Mouse (Mus musculus) forebrain, postnatal 0 days (tissue): ENCODE results near the gene Ccdc88c. TPM values are rescaled to one million over a fixed set of nuclear protein-coding genes. Genes with fewer than 3 reads are reported as not detected.

Experiments used
- ATAC-seq: fragments of 200-750 bp; cut with Nextera tagmentation; 2 replicates; pipeline ENCODE4 v1.8.0; 2017; ENCODE audit warnings: mild to moderate bottlenecking, moderate library complexity
- DNase-seq: peaks from one replicate; pipeline ENCODE4 v3.0.0-alpha.2; 2015
- H3K27ac ChIP-seq: fragments of 300-500 bp; sonication (generic); 2 replicates; pipeline ENCODE4 v1.5.1; 2014; ENCODE audit warnings: low read depth, mild to moderate bottlenecking, antibody characterized with exemption, low read length, moderate library complexity, mixed read lengths
- H3K27me3 ChIP-seq: fragments of 300-500 bp; sonication (generic); 2 replicates; pipeline ENCODE4 v1.6.1; 2014; ENCODE audit warnings: mild to moderate bottlenecking, low read length, mixed read lengths; ENCODE audit not compliant: insufficient read depth
- H3K36me3 ChIP-seq: fragments of 300-500 bp; sonication (generic); 2 replicates; pipeline ENCODE4 v1.6.1; 2014; ENCODE audit warnings: mild to moderate bottlenecking, moderate library complexity; ENCODE audit not compliant: insufficient read depth
- H3K4me1 ChIP-seq: fragments of 300-500 bp; sonication (generic); 2 replicates; pipeline ENCODE4 v1.6.1; 2014; ENCODE audit warnings: antibody characterized with exemption; ENCODE audit not compliant: insufficient read depth
- H3K4me2 ChIP-seq: fragments of 300-500 bp; sonication (generic); 2 replicates; pipeline ENCODE4 v1.6.1; 2014; ENCODE audit warnings: low read depth, mild to moderate bottlenecking, moderate library complexity
- H3K4me3 ChIP-seq: fragments of 300-500 bp; sonication (generic); 2 replicates; pipeline ENCODE4 v1.5.1; 2014; ENCODE audit warnings: low read depth, low read length, mixed read lengths
- H3K9ac ChIP-seq: fragments of 300-500 bp; sonication (generic); 2 replicates; pipeline ENCODE4 v1.6.1; 2014; ENCODE audit warnings: mild to moderate bottlenecking
- H3K9me3 ChIP-seq: fragments of 300-500 bp; sonication (generic); 2 replicates; pipeline ENCODE4 v1.6.1; 2016; ENCODE audit warnings: low read length
- CTCF ChIP-seq: sonication (generic); IDR thresholded peaks from 2 replicates; pipeline ENCODE4 v1.5.1; 2016; ENCODE audit warnings: antibody characterized with exemption, control low read depth, low read depth
- WGBS: fragments of 180-500 bp; shearing (Covaris S2); extraction: QIAGEN DNeasy Blood & Tissue Kit; methylation state at CpG from one replicate; pipeline ENCODE4 v1.1.7; 2014; 5-methylcytosine and 5-hydroxymethylcytosine counted together
- polyA plus RNA-seq: library from polyadenylated mRNA; unstranded; fragments of >200 nt; fragmentation: Nextera tagmentation; extraction: Ambion mirVana; gene quantifications from 2 replicates; pipeline ENCODE4 v1.2.1, GENCODE M21; 2015
- total RNA-seq: library from RNA; depleted of rRNA; stranded (reverse); fragments of >200 nt; gene quantifications from 2 replicates; pipeline ENCODE4 v1.2.3, GENCODE M21; 2014

Gene Ccdc88c
- total and polyA plus RNA-seq, 2 experiments from 2014 or later = 14.6 to 31.5 TPM

DNA sequence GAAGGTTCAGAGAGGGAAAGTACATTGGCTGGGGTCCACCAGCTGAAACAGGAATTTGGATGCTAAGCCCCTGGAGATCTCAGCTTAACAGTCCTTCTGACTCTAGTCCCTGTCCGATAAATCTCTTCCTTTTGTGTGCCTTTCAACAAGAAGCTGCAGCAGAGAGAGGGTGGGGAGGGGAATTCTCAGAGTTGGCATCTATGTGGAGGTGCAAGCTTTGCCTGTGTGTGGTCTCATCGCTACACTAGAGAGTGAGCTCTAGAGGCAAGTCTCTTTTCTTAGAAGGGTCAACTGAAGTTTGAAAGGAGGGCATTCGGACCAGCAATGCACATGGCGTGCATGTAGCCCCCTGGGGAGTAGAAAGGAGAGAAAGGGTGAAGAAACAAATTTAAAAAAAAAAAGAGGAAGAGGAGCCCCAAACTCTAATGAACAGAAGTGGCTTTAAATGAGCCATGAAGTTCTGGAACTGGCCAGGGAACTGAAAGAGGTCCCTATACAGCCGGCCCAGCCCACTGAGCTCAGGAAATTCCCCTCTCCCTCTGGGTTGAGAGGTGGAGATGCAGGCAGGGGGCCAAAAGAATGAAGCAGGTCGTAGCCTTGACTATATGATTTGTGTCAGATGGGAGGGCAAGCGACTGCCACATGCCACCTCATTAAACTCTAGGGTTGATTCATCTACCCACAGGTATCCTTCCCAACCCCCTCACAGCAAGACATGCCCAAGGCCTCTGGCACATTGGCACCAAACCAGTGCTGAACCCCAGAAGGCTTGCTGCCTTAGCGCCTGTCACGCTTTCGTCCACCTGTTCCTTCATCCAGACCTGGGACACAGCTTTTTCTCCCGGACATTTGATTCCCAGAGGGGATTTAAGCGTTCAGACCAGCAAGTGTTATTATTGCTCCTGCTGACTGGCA lies 130.9 kb downstream of the Ccdc88c start:
- 22% methylated on average over 12 of the region's 12 CpGs for WGBS
- Histone ChIP-seq H3K4me2 (peak overlapping the region; percentile 85), H3K27me3 (peaks cover 3% of the 10 kb centered on the region; the same call in 1 of the 2 replicates), H3K27ac (no peak overlapping the region), H3K4me3 (peak overlapping the region; percentile 33), H3K36me3 (no peaks in the 10 kb centered on the region), H3K4me1 (no peaks in the 10 kb centered on the region), H3K9ac (peak overlapping the region; percentile 56; the same call in 1 of the 2 replicates), H3K9me3 (no peaks in the 10 kb centered on the region)
- TF ChIP-seq CTCF = no peak
- DNase-seq = no peak
- ATAC-seq = no peak

DNA sequence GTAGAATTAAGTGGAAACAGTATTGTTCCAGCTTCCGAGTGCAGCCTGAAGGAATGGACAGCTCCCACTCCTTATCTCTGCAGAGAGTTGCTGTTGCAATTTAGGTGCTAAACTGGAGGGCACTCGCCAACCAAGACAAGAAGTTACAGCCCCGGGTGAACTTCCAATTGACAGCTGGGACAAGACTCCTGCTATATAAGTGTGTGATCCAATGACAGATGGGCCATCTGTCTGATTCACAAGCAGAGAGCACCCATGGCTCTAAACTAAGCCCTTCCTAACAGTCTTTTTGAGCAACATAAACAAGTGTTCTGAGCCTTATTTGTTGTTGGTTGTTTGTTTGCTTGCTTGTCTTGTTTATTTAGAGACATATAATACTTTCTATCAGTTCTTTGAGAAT lies 132.2 kb downstream of the Ccdc88c start:
- WGBS = 44% methylated on average over 3 of the region's 3 CpGs
- peak; percentile 45; the same call in 1 of the 2 replicates for ATAC-seq
- Histone ChIP-seq H3K36me3 (no peaks in the 10 kb centered on the region), H3K4me1 (no peaks in the 10 kb centered on the region), H3K4me2 (no peak overlapping the region), H3K27me3 (peaks cover 3% of the 10 kb centered on the region; the same call in 1 of the 2 replicates), H3K27ac (no peak overlapping the region), H3K9me3 (no peaks in the 10 kb centered on the region), H3K9ac (no peak overlapping the region), H3K4me3 (no peak overlapping the region)
- peak; percentile 29 for DNase-seq
- TF ChIP-seq CTCF = no peak

DNA sequence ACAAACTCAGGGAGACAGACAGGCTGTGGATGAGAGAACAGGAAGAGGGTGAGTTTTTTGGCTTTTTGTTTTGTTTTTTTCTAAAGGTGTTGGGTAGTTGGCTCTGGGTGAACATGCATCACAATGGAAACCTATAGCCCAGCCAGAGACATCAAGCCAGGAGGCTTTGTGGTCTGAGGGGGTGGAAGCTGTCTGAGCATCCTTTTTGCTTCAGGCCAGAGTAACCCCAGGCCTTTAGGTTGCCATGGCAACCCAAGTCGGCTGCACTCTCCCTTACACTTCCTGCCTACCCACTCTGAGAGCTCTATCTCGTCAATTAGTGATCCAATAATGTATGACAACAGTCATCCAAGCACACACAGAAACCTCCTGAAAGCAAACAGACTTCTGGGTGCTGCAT lies 133.4 kb downstream of the Ccdc88c start:
- Histone ChIP-seq H3K4me1 (no peaks in the 10 kb centered on the region), H3K4me2 (no peak overlapping the region), H3K9ac (no peak overlapping the region), H3K27ac (no peak overlapping the region), H3K9me3 (no peaks in the 10 kb centered on the region), H3K4me3 (no peak overlapping the region), H3K27me3 (peaks cover 3% of the 10 kb centered on the region; the same call in 1 of the 2 replicates), H3K36me3 (no peaks in the 10 kb centered on the region)
- TF ChIP-seq CTCF = no peak
- DNase-seq (no peak), ATAC-seq (peak; percentile 50)
- WGBS = 4% methylated on average over 2 of the region's 2 CpGs

DNA sequence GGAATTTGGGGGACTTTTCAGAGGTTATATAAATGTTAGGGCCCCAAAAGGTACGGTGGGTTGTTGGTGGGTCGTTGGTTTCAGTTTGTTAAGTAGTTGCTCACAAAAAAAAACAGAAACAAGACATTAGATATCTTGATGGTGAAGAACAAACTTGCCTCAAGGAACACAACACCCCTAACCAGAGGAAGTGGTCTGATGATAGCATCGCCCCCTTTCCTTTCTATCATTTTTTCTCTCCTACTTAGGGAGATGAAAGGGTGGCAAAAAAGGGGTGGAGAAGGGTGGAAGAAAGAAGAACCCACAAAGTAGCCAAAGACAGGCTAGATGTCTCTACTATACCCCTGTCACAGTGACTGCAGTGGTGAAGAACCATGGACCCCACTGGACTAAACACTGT lies 138.3 kb downstream of the Ccdc88c start:
- Histone ChIP-seq H3K4me3 (no peak overlapping the region), H3K9ac (no peak overlapping the region), H3K36me3 (no peaks in the 10 kb centered on the region), H3K27me3 (no peaks in the 10 kb centered on the region), H3K27ac (no peak overlapping the region), H3K4me2 (no peak overlapping the region), H3K9me3 (no peaks in the 10 kb centered on the region), H3K4me1 (0 out of 2 replicates have a peak, but pooled peaks cover 3% of the 10 kb centered on the region)
- TF ChIP-seq CTCF = no peak
- 91% methylated on average over 3 of the region's 3 CpGs for WGBS
- ATAC-seq (no peak), DNase-seq (no peak)

DNA sequence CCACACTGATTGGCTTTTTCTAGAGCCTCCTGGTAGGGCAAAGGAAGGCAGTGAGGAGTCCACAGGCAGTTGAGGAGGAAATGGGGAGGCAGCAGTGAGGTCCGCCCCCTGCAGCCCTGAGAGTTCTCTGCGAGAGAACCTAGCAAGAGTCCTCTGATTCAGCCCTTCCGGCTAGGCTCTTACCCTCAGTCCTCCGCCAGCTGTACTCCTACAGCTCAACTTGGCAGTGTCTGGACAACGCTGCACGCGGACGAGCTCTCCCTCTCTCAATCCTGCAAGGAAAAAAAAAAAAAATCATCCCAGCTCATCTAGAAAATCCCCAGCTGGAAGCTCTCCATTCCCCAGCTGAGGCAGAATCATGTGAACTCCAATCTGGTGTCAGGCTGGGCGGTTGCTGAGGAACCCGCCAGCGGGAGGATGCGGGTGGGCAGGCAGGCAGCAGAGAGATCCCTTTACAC lies 141.0 kb downstream of the Ccdc88c start:
- 0 out of 2 replicates have a peak overlapping the region, but pooled peaks have one; percentile 13 for H3K4me2 ChIP-seq
- DNase-seq = peak; percentile 47
- H3K4me3 ChIP-seq = no peak overlapping the region
- ATAC-seq = peak; percentile 69
- TF ChIP-seq CTCF = no peak
- H3K27me3 ChIP-seq = no peaks in the 10 kb centered on the region
- no peak overlapping the region for H3K9ac ChIP-seq
- H3K9me3 ChIP-seq = no peaks in the 10 kb centered on the region
- 32% methylated on average over 12 of the region's 12 CpGs for WGBS
- H3K27ac ChIP-seq = 0 out of 2 replicates have a peak overlapping the region, but pooled peaks have one; percentile 30
- 0 out of 2 replicates have a peak, but pooled peaks cover 3% of the 10 kb centered on the region for H3K4me1 ChIP-seq
- H3K36me3 ChIP-seq = no peaks in the 10 kb centered on the region

DNA sequence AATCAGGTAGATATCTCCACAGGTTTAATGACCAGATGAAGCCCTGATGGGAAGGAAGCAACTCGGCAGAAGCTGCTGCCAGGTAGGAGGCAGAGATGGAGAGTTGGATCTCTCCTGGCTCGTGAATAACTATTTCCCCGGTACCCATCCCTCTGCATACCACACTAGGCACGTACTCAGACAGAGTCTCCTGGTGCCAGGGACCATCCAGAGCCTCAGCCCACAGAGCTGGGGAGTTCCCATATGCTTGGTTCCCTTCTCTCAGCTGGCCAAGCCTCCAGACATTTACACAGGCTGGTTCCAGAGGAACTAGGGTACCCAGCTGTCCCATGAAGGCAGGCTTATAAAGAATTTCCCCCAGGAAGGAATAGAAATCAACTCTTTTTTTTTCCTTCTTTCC lies 142.0 kb downstream of the Ccdc88c start:
- Histone ChIP-seq H3K4me1 (0 out of 2 replicates have a peak, but pooled peaks cover 3% of the 10 kb centered on the region), H3K4me2 (no peak overlapping the region), H3K27ac (no peak overlapping the region), H3K4me3 (no peak overlapping the region), H3K36me3 (no peaks in the 10 kb centered on the region), H3K9me3 (no peaks in the 10 kb centered on the region), H3K9ac (no peak overlapping the region), H3K27me3 (no peaks in the 10 kb centered on the region)
- ATAC-seq = no peak
- no peak for DNase-seq
- TF ChIP-seq CTCF = no peak
- WGBS = 70% methylated on average over 4 of the region's 4 CpGs

DNA sequence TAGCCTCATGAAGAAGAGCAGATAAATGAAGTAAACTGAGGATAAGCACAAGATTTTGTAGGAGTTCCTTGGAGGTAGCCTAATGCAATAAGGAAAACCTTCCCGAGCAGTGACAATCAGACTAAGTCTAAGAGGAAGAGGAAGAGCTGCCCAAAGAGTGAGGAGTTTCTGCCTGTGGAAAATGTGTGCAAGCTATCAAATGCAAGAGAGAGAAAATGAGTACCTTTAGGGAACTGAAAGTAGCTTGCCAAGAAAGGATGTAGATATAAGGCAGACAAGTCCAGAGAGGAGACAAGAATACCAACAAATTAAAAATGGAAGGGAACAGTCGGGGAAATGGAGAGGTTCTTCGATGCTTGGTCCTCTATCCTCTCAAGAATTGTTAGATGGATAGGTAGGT lies 143.3 kb downstream of the Ccdc88c start:
- WGBS = 90% methylated on average over 3 of the region's 3 CpGs
- Histone ChIP-seq H3K27me3 (no peaks in the 10 kb centered on the region), H3K4me3 (no peak overlapping the region), H3K27ac (no peak overlapping the region), H3K4me1 (0 out of 2 replicates have a peak, but pooled peaks cover 3% of the 10 kb centered on the region), H3K36me3 (no peaks in the 10 kb centered on the region), H3K4me2 (no peak overlapping the region), H3K9me3 (no peaks in the 10 kb centered on the region), H3K9ac (no peak overlapping the region)
- no peak for DNase-seq
- ATAC-seq = no peak
- TF ChIP-seq CTCF = no peak
